Mouse (Mus musculus): ENCODE measurements around the gene Flt3. TPM values are rescaled to one million over a fixed set of nuclear protein-coding genes. Genes with fewer than 3 reads are reported as not detected.

Flt3 gene
- 15.2 and 33.4 TPM in 2 replicates for polyA plus RNA-seq (2012)

GRCm38 (mm10) chr5:147399843-147400504 lies at the start of gene Flt3:
Gene Flt3 (minus strand): TSS chr5:147400489.

GRCm38 (mm10) chr5:147429535-147430305 lies 29.4 kb upstream of the Flt3 start, which contains the start of gene Pan3:
Gene Pan3 (plus strand): TSS chr5:147430161.

GRCm38 (mm10) chr5:147322183-147322582 lies 78.1 kb downstream of the Flt3 start, which contains the start of gene Urad:
Gene Urad (minus strand): TSS chr5:147322440.

GRCm38 (mm10) chr5:147306638-147307397 lies 93.5 kb downstream of the Flt3 start, which contains the start of gene Cdx2:
Gene Cdx2 (minus strand): TSS chr5:147307270.

Other genes with a start within 250 kb of the Flt3 start
- not detected in 2 replicates for gene Gsx1, start 211.8 kb downstream of the Flt3 start, polyA plus RNA-seq (2012)
- not detected in 2 replicates for gene Pdx1, start 130.5 kb downstream of the Flt3 start, polyA plus RNA-seq (2012)
- 0.03 TPM in 1 of 2 replicates, not detected in the other for gene Cdx2, start 93.2 kb downstream of the Flt3 start, polyA plus RNA-seq (2012)
- gene Urad, start 78.0 kb downstream of the Flt3 start, polyA plus RNA-seq (2012) = not detected in 2 replicates
- 24.9 and 44.5 TPM in 2 replicates for gene Pan3, start 29.7 kb upstream of the Flt3 start, polyA plus RNA-seq (2012)

All from megakaryocyte-erythroid progenitor cell, adult 5 weeks (primary cell).